Mouse (Mus musculus): Measurements from ENCODE around the gene Abhd16a. TPM values are rescaled to one million over a fixed set of nuclear protein-coding genes. Genes with fewer than 3 reads are reported as not detected.
"Not testable (repeated sequence)": the region's sequence is repeated elsewhere in the genome, so short reads cannot be mapped to it uniquely, and the experiment has no call there.

Gene Abhd16a
- polyA plus RNA-seq, 1 experiment from 2014 or later: 77.1 TPM

- Histone ChIP-seq H3K27ac (ENCODE audit: low read length) (no peak overlapping the region), H3K36me3 (ENCODE audit: control insufficient read depth, insufficient read depth, low read length) (peaks cover 19% of the 10 kb centered on the region), H3K9me3 (ENCODE audit: control insufficient read depth, low read depth, low read length) (no peaks in the 10 kb centered on the region), H3K9ac (replicated peaks; ENCODE audit: low read depth, low read length) (no peak overlapping the region), H3K4me1 (ENCODE audit: control insufficient read depth, insufficient read depth, low read length) (no peaks in the 10 kb centered on the region), H3K4me2 (replicated peaks; ENCODE audit: low read depth, low read length) (no peak overlapping the region), H3K27me3 (ENCODE audit: control insufficient read depth, insufficient read depth, low read length) (no peaks in the 10 kb centered on the region), H3K4me3 (ENCODE audit: low read depth, low read length) (no peak overlapping the region)
- WGBS: 73% methylated on average over 9 of the region's 9 CpGs
- ATAC-seq (ENCODE audit: insufficient number of reproducible peaks, insufficient read depth, low FRiP score, low read depth): no peak
Observed at GRCm38 (mm10) chr17:35111774-35112173, 22.7 kb downstream of the Abhd16a start.

- Histone ChIP-seq H3K4me1 (ENCODE audit: control insufficient read depth, insufficient read depth, low read length) (peaks cover 7% of the 10 kb centered on the region; the same call in 1 of the 2 replicates), H3K4me3 (ENCODE audit: low read depth, low read length) (no peak within 1 kb of the TSS), H3K36me3 (ENCODE audit: control insufficient read depth, insufficient read depth, low read length) (peaks cover 42% of the 10 kb centered on the region), H3K9me3 (ENCODE audit: control insufficient read depth, low read depth, low read length) (no peaks in the 10 kb centered on the region), H3K9ac (replicated peaks; ENCODE audit: low read depth, low read length) (no peak within 1 kb of the TSS), H3K27ac (ENCODE audit: low read length) (no peak within 1 kb of the TSS), H3K4me2 (replicated peaks; ENCODE audit: low read depth, low read length) (no peak within 1 kb of the TSS), H3K27me3 (ENCODE audit: control insufficient read depth, insufficient read depth, low read length) (no peaks in the 10 kb centered on the region)
- WGBS: 82% methylated on average over 8 of the region's 8 CpGs
- ATAC-seq (ENCODE audit: insufficient number of reproducible peaks, insufficient read depth, low FRiP score, low read depth): no peak
Observed at GRCm38 (mm10) chr17:35115046-35116019, 26.3 kb downstream of the Abhd16a start, which contains the start of gene Ly6g5b. TSS of gene Ly6g5b (minus strand) at chr17:35115428.

- WGBS: under 1% methylated on average over 33 of the region's 33 CpGs
- Histone ChIP-seq H3K4me1 (ENCODE audit: control insufficient read depth, insufficient read depth, low read length) (peaks cover 12% of the 10 kb centered on the region), H3K9me3 (ENCODE audit: control insufficient read depth, low read depth, low read length) (no peaks in the 10 kb centered on the region), H3K4me2 (replicated peaks; ENCODE audit: low read depth, low read length) (peak overlapping the region; percentile 76), H3K9ac (replicated peaks; ENCODE audit: low read depth, low read length) (peak overlapping the region; percentile 71), H3K4me3 (ENCODE audit: low read depth, low read length) (peak overlapping the region; percentile 69), H3K27ac (ENCODE audit: low read length) (no peak overlapping the region), H3K27me3 (ENCODE audit: control insufficient read depth, insufficient read depth, low read length) (no peaks in the 10 kb centered on the region), H3K36me3 (ENCODE audit: control insufficient read depth, insufficient read depth, low read length) (peaks cover 39% of the 10 kb centered on the region)
- ATAC-seq (ENCODE audit: insufficient number of reproducible peaks, insufficient read depth, low FRiP score, low read depth): no peak; the same call in 1 of the 2 replicates
Observed at GRCm38 (mm10) chr17:35120745-35121142, 31.7 kb downstream of the Abhd16a start.

GRCm38 (mm10) chr17:35121143-35121799, 32.2 kb downstream of the Abhd16a start, which contains the start of gene Gpank1:
TSS of gene Gpank1 (plus strand) at chr17:35121455.
- H3K36me3 ChIP-seq (ENCODE audit: control insufficient read depth, insufficient read depth, low read length): peaks cover 34% of the 10 kb centered on the region
- H3K27ac ChIP-seq (ENCODE audit: low read length): peak within 1 kb of the TSS; percentile 83
- H3K9ac ChIP-seq (replicated peaks; ENCODE audit: low read depth, low read length): peak within 1 kb of the TSS; percentile 71
- no peaks in the 10 kb centered on the region for H3K9me3 ChIP-seq (ENCODE audit: control insufficient read depth, low read depth, low read length)
- no peaks in the 10 kb centered on the region for H3K27me3 ChIP-seq (ENCODE audit: control insufficient read depth, insufficient read depth, low read length)
- H3K4me1 ChIP-seq (ENCODE audit: control insufficient read depth, insufficient read depth, low read length): peaks cover 13% of the 10 kb centered on the region
- H3K4me2 ChIP-seq (replicated peaks; ENCODE audit: low read depth, low read length): peak within 1 kb of the TSS; percentile 84
- peak; percentile 98 for ATAC-seq (ENCODE audit: insufficient number of reproducible peaks, insufficient read depth, low FRiP score, low read depth)
- WGBS: under 1% methylated on average over 50 of the region's 50 CpGs
- H3K4me3 ChIP-seq (ENCODE audit: low read depth, low read length): peak within 1 kb of the TSS; percentile 69

GRCm38 (mm10) chr17:35121871-35122303, 32.8 kb downstream of the Abhd16a start, which contains the start of gene Csnk2b:
TSS of gene Csnk2b (minus strand) at chr17:35122053.
- peak within 1 kb of the TSS; percentile 84 for H3K4me2 ChIP-seq (replicated peaks; ENCODE audit: low read depth, low read length)
- H3K4me3 ChIP-seq (ENCODE audit: low read depth, low read length): peak within 1 kb of the TSS; percentile 69
- peaks cover 13% of the 10 kb centered on the region for H3K4me1 ChIP-seq (ENCODE audit: control insufficient read depth, insufficient read depth, low read length)
- H3K36me3 ChIP-seq (ENCODE audit: control insufficient read depth, insufficient read depth, low read length): peaks cover 30% of the 10 kb centered on the region
- WGBS: under 1% methylated on average over 19 of the region's 19 CpGs
- no peak for ATAC-seq (ENCODE audit: insufficient number of reproducible peaks, insufficient read depth, low FRiP score, low read depth)
- H3K27me3 ChIP-seq (ENCODE audit: control insufficient read depth, insufficient read depth, low read length): no peaks in the 10 kb centered on the region
- H3K9me3 ChIP-seq (ENCODE audit: control insufficient read depth, low read depth, low read length): no peaks in the 10 kb centered on the region
- peak within 1 kb of the TSS; percentile 71 for H3K9ac ChIP-seq (replicated peaks; ENCODE audit: low read depth, low read length)
- H3K27ac ChIP-seq (ENCODE audit: low read length): peak within 1 kb of the TSS; percentile 83

GRCm38 (mm10) chr17:35123287-35123686, 34.2 kb downstream of the Abhd16a start:
- not testable (repeated sequence) for H3K4me3 ChIP-seq (ENCODE audit: low read depth, low read length)

GRCm38 (mm10) chr17:35124261-35124896, 35.3 kb downstream of the Abhd16a start:
- H3K36me3 ChIP-seq (ENCODE audit: control insufficient read depth, insufficient read depth, low read length): peaks cover 15% of the 10 kb centered on the region
- H3K4me1 ChIP-seq (ENCODE audit: control insufficient read depth, insufficient read depth, low read length): peaks cover 23% of the 10 kb centered on the region
- 89% methylated on average over 12 of the region's 12 CpGs for WGBS
- not testable (repeated sequence) for H3K9me3 ChIP-seq (ENCODE audit: control insufficient read depth, low read depth, low read length); H3K4me3 ChIP-seq (ENCODE audit: low read depth, low read length); H3K27ac ChIP-seq (ENCODE audit: low read length); H3K4me2 ChIP-seq (replicated peaks; ENCODE audit: low read depth, low read length); ATAC-seq (ENCODE audit: insufficient number of reproducible peaks, insufficient read depth, low FRiP score, low read depth); H3K27me3 ChIP-seq (ENCODE audit: control insufficient read depth, insufficient read depth, low read length); H3K9ac ChIP-seq (replicated peaks; ENCODE audit: low read depth, low read length)

More at GRCm38 (mm10) chr17:35123287-35123686, 34.2 kb downstream of the Abhd16a start:
- H3K4me2 ChIP-seq (replicated peaks; ENCODE audit: low read depth, low read length); H3K27me3 ChIP-seq (ENCODE audit: control insufficient read depth, insufficient read depth, low read length); H3K9me3 ChIP-seq (ENCODE audit: control insufficient read depth, low read depth, low read length); ATAC-seq (ENCODE audit: insufficient number of reproducible peaks, insufficient read depth, low FRiP score, low read depth); H3K9ac ChIP-seq (replicated peaks; ENCODE audit: low read depth, low read length); H3K27ac ChIP-seq (ENCODE audit: low read length): not testable (repeated sequence)
- WGBS: 90% methylated on average over 9 of the region's 9 CpGs
- peaks cover 24% of the 10 kb centered on the region for H3K36me3 ChIP-seq (ENCODE audit: control insufficient read depth, insufficient read depth, low read length)
- H3K4me1 ChIP-seq (ENCODE audit: control insufficient read depth, insufficient read depth, low read length): peaks cover 23% of the 10 kb centered on the region

GRCm38 (mm10) chr17:35125081-35125480, 36.0 kb downstream of the Abhd16a start:
- peak overlapping the region; percentile 60; the same call in 1 of the 2 replicates for H3K4me2 ChIP-seq (replicated peaks; ENCODE audit: low read depth, low read length)
- H3K36me3 ChIP-seq (ENCODE audit: control insufficient read depth, insufficient read depth, low read length): peaks cover 10% of the 10 kb centered on the region
- no peak overlapping the region for H3K9ac ChIP-seq (replicated peaks; ENCODE audit: low read depth, low read length)
- H3K4me3 ChIP-seq (ENCODE audit: low read depth, low read length): no peak overlapping the region
- no peak overlapping the region; the same call in 1 of the 2 replicates for H3K27ac ChIP-seq (ENCODE audit: low read length)
- H3K27me3 ChIP-seq (ENCODE audit: control insufficient read depth, insufficient read depth, low read length): no peaks in the 10 kb centered on the region
- H3K9me3 ChIP-seq (ENCODE audit: control insufficient read depth, low read depth, low read length): no peaks in the 10 kb centered on the region
- H3K4me1 ChIP-seq (ENCODE audit: control insufficient read depth, insufficient read depth, low read length): peaks cover 19% of the 10 kb centered on the region
- ATAC-seq (ENCODE audit: insufficient number of reproducible peaks, insufficient read depth, low FRiP score, low read depth): no peak
- WGBS: 92% methylated on average over 1 of the region's 1 CpGs

Measured in stomach, embryonic 14.5 days (tissue).